Mouse (Mus musculus) hindbrain, embryonic 11.5 days (tissue): ENCODE results near the gene Ksr2. TPM values are rescaled to one million over a fixed set of nuclear protein-coding genes. Genes with fewer than 3 reads are reported as not detected.
A peak's percentile ranks its signal among the peaks of the same experiment; 100 is the strongest.
"Not testable (repeated sequence)": the region's sequence is repeated elsewhere in the genome, so short reads cannot be mapped to it uniquely, and the experiment has no call there.

ENCODE experiments used
- ATAC-seq: fragments of 200-750 bp; cut with Nextera tagmentation; 2 replicates; pipeline ENCODE4 v1.8.0; 2017; ENCODE audit warnings: mild to moderate bottlenecking, moderate TSS enrichment, moderate library complexity; ENCODE audit not compliant: low FRiP score
- DNase-seq: peaks from one replicate; pipeline ENCODE4 v3.0.0-alpha.2; 2015; ENCODE audit warnings: low spot score
- H3K27ac ChIP-seq: fragments of 300-500 bp; sonication (generic); 2 replicates; pipeline ENCODE4 v1.5.1; 2014; ENCODE audit warnings: mild to moderate bottlenecking, low read depth, low read length
- H3K27me3 ChIP-seq: fragments of 300-500 bp; sonication (generic); 2 replicates; pipeline ENCODE4 v1.6.1; 2014; ENCODE audit warnings: mild to moderate bottlenecking, low read length, moderate library complexity, mixed read lengths; ENCODE audit not compliant: control insufficient read depth, insufficient read depth
- H3K36me3 ChIP-seq: fragments of 300-500 bp; sonication (generic); 2 replicates; pipeline ENCODE4 v1.6.1; 2014; ENCODE audit warnings: mild to moderate bottlenecking, low read length, moderate library complexity, mixed read lengths; ENCODE audit not compliant: control insufficient read depth, insufficient read depth
- H3K4me1 ChIP-seq: fragments of 300-500 bp; sonication (generic); replicated peaks from 2 replicates; pipeline ENCODE4 v1.6.1; 2014; ENCODE audit warnings: low read length, mixed read lengths; ENCODE audit not compliant: control insufficient read depth, insufficient read depth
- H3K4me2 ChIP-seq: fragments of 300-500 bp; sonication (generic); replicated peaks from 2 replicates; pipeline ENCODE4 v1.6.1; 2014; ENCODE audit warnings: mild to moderate bottlenecking, low read depth, low read length
- H3K4me3 ChIP-seq: fragments of 300-500 bp; sonication (generic); 2 replicates; pipeline ENCODE4 v1.5.1; 2014; ENCODE audit warnings: low read depth, low read length
- H3K9ac ChIP-seq: fragments of 300-500 bp; sonication (generic); 2 replicates; pipeline ENCODE4 v1.6.1; 2014; ENCODE audit warnings: low read depth, low read length
- H3K9me3 ChIP-seq: fragments of 300-500 bp; sonication (generic); 2 replicates; pipeline ENCODE4 v1.6.1; 2016; ENCODE audit warnings: low read length; ENCODE audit not compliant: control insufficient read depth
- WGBS: fragments of 180-500 bp; shearing (Covaris S2); extraction: QIAGEN DNeasy Blood & Tissue Kit; methylation state at CpG from one replicate; pipeline ENCODE4 v1.1.7; 2014; 5-methylcytosine and 5-hydroxymethylcytosine counted together
- polyA plus RNA-seq: library from polyadenylated mRNA; unstranded; fragments of >200 nt; fragmentation: Nextera tagmentation; extraction: Ambion mirVana; gene quantifications from 2 replicates; pipeline ENCODE4 v1.2.1, GENCODE M21; 2014

The Ksr2 gene
- polyA plus RNA-seq, 1 experiment from 2014 or later: 2.9 TPM

DNA sequence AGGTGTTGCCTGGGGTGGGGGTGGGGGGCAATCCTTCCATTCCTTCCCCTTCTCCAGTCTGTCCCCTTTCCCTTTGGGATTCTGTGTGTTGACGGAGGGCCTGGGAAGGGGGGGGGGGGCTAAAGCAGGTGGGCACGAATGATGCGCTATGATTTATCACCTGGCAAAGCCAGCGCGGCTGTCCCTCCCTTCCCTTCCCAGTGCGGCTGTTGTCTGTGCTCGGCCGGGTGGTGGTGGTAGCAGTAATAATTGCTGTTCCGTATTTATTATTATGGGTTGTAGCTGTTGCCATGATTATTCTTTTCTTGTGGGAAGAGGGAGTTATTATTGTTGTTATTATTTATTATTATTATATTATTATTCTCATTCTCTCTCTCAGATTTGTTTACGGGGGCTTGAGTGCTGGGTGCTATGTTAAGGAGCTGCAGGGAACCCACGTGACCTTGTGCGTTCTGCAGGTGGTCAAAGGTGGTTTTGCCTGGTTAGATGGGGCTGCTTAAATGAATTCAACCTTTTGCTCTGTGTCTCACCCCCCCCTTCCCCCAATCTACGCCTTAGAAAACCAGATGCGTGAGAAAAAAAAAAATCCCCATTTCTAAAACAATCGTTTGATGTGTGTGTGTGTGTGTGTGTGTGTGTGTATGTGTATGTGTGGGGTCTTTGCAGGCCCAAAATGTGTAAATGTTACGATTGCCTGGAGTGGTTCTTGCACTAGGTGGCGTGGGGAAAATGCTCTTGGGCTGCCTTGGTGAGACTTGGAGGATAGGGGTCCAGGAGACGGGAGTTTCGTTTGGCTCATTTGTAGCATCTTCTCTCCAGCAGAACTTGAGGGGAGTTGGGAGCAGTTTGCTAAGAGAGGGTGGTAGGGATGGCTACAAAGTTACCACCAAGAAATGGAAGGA, 1.5 kb downstream of the Ksr2 start:
- H3K4me3 ChIP-seq: peak overlapping the region; percentile 59
- ATAC-seq (no peak), DNase-seq (peak; percentile 8)
- no peaks in the 10 kb centered on the region for H3K36me3 ChIP-seq
- 0 out of 2 replicates have a peak overlapping the region, but pooled peaks have one; percentile 17 for H3K27ac ChIP-seq
- H3K9ac ChIP-seq: peak overlapping the region; percentile 74
- H3K4me2 ChIP-seq: peak overlapping the region; percentile 91
- peaks cover 3% of the 10 kb centered on the region; the same call in 1 of the 2 replicates for H3K4me1 ChIP-seq
- WGBS: 29% methylated on average over 19 of the region's 19 CpGs
- H3K9me3 ChIP-seq: no peaks in the 10 kb centered on the region
- H3K27me3 ChIP-seq: peaks cover 3% of the 10 kb centered on the region

- Histone ChIP-seq H3K4me2 (no peak overlapping the region), H3K9ac (no peak overlapping the region), H3K4me1 (peaks cover 3% of the 10 kb centered on the region; the same call in 1 of the 2 replicates), H3K27me3 (peaks cover 3% of the 10 kb centered on the region), H3K27ac (no peak overlapping the region), H3K4me3 (no peak overlapping the region), H3K9me3 (no peaks in the 10 kb centered on the region), H3K36me3 (no peaks in the 10 kb centered on the region)
- DNase-seq (no peak), ATAC-seq (no peak)
- WGBS: 56% methylated on average over 2 of the region's 2 CpGs
Measured at GRCm38 (mm10) chr5:117417442-117417841, 3.6 kb downstream of the Ksr2 start.

GRCm38 (mm10) chr5:117433501-117433900, 19.7 kb downstream of the Ksr2 start:
- WGBS: 92% methylated on average over 7 of the region's 7 CpGs

DNA sequence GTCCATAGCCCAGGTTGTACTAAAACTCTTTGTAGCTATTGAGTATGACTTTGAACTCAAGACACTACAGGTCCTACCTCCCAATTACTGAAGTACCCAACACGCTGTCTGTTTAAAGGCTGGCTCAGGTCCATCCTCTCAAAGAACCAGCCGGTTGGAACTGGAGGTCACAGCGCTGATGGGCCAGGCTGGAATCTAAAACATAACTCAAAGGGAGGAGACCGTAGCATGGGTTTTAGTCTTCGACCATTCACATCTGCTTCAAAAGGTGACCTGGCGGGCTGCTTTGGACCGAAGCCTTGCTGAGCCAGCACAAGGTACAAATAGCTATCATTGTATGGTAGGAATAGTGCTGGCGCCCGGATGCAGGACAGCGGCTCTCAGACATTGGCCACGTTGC, 26.5 kb downstream of the Ksr2 start:
- H3K4me3 ChIP-seq: no peak overlapping the region
- peaks cover 4% of the 10 kb centered on the region; the same call in 1 of the 2 replicates for H3K4me1 ChIP-seq
- H3K9ac ChIP-seq: no peak overlapping the region
- H3K27ac ChIP-seq: no peak overlapping the region
- DNase-seq (no peak), ATAC-seq (no peak)
- no peaks in the 10 kb centered on the region for H3K36me3 ChIP-seq
- no peaks in the 10 kb centered on the region for H3K9me3 ChIP-seq
- H3K4me2 ChIP-seq: no peak overlapping the region
- 92% methylated on average over 11 of the region's 11 CpGs for WGBS
- H3K27me3 ChIP-seq: no peaks in the 10 kb centered on the region

More at GRCm38 (mm10) chr5:117433501-117433900, 19.7 kb downstream of the Ksr2 start:
- not testable (repeated sequence) for H3K27me3 ChIP-seq, H3K4me2 ChIP-seq, H3K9ac ChIP-seq, H3K4me3 ChIP-seq, H3K4me1 ChIP-seq, H3K36me3 ChIP-seq, ATAC-seq, DNase-seq, H3K9me3 ChIP-seq, H3K27ac ChIP-seq

DNA sequence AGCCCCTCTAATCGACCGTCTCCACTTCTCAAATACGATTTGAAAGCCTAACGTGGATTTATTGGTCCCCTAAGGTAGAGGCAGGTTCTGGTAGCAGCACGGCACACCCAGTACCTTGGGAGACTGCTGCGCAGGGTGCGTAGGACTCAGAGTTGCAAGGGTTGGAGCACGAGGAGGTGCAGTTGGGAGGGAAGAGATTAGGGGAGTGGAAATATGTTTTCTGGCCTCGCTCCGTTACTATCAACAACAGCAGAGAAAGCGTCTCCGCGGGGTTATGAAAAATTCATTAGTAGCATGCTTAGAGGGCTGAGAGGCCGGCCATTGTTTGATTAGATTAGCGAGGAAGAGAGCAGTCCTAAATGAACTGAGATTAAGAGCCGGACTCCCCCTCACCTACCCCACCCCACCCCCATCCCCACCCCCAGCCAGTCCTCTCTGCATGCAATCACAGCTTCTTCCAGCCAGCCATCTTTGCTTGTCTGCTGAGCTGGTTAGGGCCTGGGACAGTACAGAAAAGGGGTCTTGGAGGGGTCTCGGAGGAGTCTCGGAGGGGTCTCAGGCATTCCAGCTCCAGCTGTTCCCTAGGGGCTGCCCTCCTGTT, 27.5 kb downstream of the Ksr2 start:
- H3K4me3 ChIP-seq: no peak overlapping the region
- WGBS: 37% methylated on average over 18 of the region's 18 CpGs
- peaks cover 4% of the 10 kb centered on the region; the same call in 1 of the 2 replicates for H3K4me1 ChIP-seq
- H3K36me3 ChIP-seq: no peaks in the 10 kb centered on the region
- H3K9ac ChIP-seq: no peak overlapping the region; the same call in 1 of the 2 replicates
- ATAC-seq (peak; percentile 64), DNase-seq (peak; percentile 42)
- H3K4me2 ChIP-seq: 0 out of 2 replicates have a peak overlapping the region, but pooled peaks have one; percentile 3
- no peaks in the 10 kb centered on the region for H3K27me3 ChIP-seq
- H3K9me3 ChIP-seq: no peaks in the 10 kb centered on the region
- peak overlapping the region; percentile 70 for H3K27ac ChIP-seq

- no peak overlapping the region for H3K4me2 ChIP-seq
- H3K27me3 ChIP-seq: no peaks in the 10 kb centered on the region
- no peak for DNase-seq
- peaks cover 4% of the 10 kb centered on the region; the same call in 1 of the 2 replicates for H3K4me1 ChIP-seq
- H3K36me3 ChIP-seq: no peaks in the 10 kb centered on the region
- H3K27ac ChIP-seq: no peak overlapping the region
- no peak overlapping the region for H3K4me3 ChIP-seq
- H3K9me3 ChIP-seq: no peaks in the 10 kb centered on the region
- no peak for ATAC-seq
- H3K9ac ChIP-seq: no peak overlapping the region
- 85% methylated on average over 12 of the region's 12 CpGs for WGBS
Measured at GRCm38 (mm10) chr5:117442157-117442765, 28.5 kb downstream of the Ksr2 start.

GRCm38 (mm10) chr5:117443141-117443540, 29.3 kb downstream of the Ksr2 start:
- 88% methylated on average over 4 of the region's 4 CpGs for WGBS
- no peak overlapping the region for H3K9ac ChIP-seq
- no peak overlapping the region for H3K4me3 ChIP-seq
- no peak for DNase-seq
- H3K9me3 ChIP-seq: no peaks in the 10 kb centered on the region
- H3K27ac ChIP-seq: no peak overlapping the region
- no peak for ATAC-seq
- peaks cover 4% of the 10 kb centered on the region; the same call in 1 of the 2 replicates for H3K4me1 ChIP-seq
- H3K36me3 ChIP-seq: no peaks in the 10 kb centered on the region
- no peaks in the 10 kb centered on the region for H3K27me3 ChIP-seq
- H3K4me2 ChIP-seq: no peak overlapping the region

GRCm38 (mm10) chr5:117443902-117444301, 30.1 kb downstream of the Ksr2 start:
- H3K4me2 ChIP-seq: no peak overlapping the region
- peaks cover 4% of the 10 kb centered on the region; the same call in 1 of the 2 replicates for H3K4me1 ChIP-seq
- no peaks in the 10 kb centered on the region for H3K27me3 ChIP-seq
- H3K36me3 ChIP-seq: no peaks in the 10 kb centered on the region
- H3K9ac ChIP-seq: no peak overlapping the region
- 91% methylated on average over 6 of the region's 6 CpGs for WGBS
- ATAC-seq: no peak
- H3K4me3 ChIP-seq: no peak overlapping the region
- H3K27ac ChIP-seq: no peak overlapping the region
- H3K9me3 ChIP-seq: no peaks in the 10 kb centered on the region
- DNase-seq: no peak
